Mouse (Mus musculus) ES-E14 (cell line): ENCODE data around the gene Fbxo42.

Experiments
- CHD2 ChIP-seq: IDR thresholded peaks from 2 replicates; pipeline ENCODE4 v1.6.1; 2014; ENCODE audit warnings: mild to moderate bottlenecking, low read depth, low read length, inconsistent platforms
- HCFC1 ChIP-seq: IDR thresholded peaks from 2 replicates; pipeline ENCODE4 v1.6.1; 2012; ENCODE audit warnings: low read length, inconsistent platforms, borderline replicate concordance; ENCODE audit not compliant: insufficient read depth
- MAFK ChIP-seq: IDR thresholded peaks from 2 replicates; pipeline ENCODE4 v1.6.1; 2014; ENCODE audit warnings: mild to moderate bottlenecking, low read depth, low read length, inconsistent platforms; ENCODE audit not compliant: insufficient read depth
- ZC3H11A ChIP-seq: IDR thresholded peaks from 2 replicates; pipeline ENCODE4 v1.6.1; 2012; ENCODE audit warnings: low read depth, mild to moderate bottlenecking, inconsistent platforms, low read length, borderline replicate concordance
- ZNF384 ChIP-seq: IDR thresholded peaks from 2 replicates; pipeline ENCODE4 v1.6.1; 2012; ENCODE audit warnings: low read depth, low read length, inconsistent platforms

- TF ChIP-seq ZNF384 (no peak), ZC3H11A (no peak), MAFK (no peak), CHD2 (no peak), HCFC1 (no peak)
Observed at GRCm38 (mm10) chr4:141249383-141249782, 101.7 kb downstream of the Fbxo42 start.
